Mouse (Mus musculus) lung, embryonic 16.5 days (tissue): ENCODE measurements around the gene Pbx3. TPM values are rescaled to one million over a fixed set of nuclear protein-coding genes. Genes with fewer than 3 reads are reported as not detected.

ENCODE experiments used
- ATAC-seq: fragments of 200-750 bp; cut with Nextera tagmentation; 2 replicates; pipeline ENCODE4 v1.8.0; 2017; ENCODE audit warnings: low read depth, mild to moderate bottlenecking, moderate library complexity
- H3K27ac ChIP-seq: fragments of 300-500 bp; sonication (generic); 2 replicates; pipeline ENCODE4 v1.5.1; 2014; ENCODE audit warnings: mild to moderate bottlenecking, control low read depth, low read length
- H3K27me3 ChIP-seq: fragments of 300-500 bp; sonication (generic); 2 replicates; pipeline ENCODE4 v1.6.1; 2014; ENCODE audit warnings: low read depth, low read length, mixed read lengths; ENCODE audit not compliant: control insufficient read depth, insufficient read depth
- H3K36me3 ChIP-seq: fragments of 300-500 bp; sonication (generic); 2 replicates; pipeline ENCODE4 v1.6.1; 2014; ENCODE audit warnings: low read length; ENCODE audit not compliant: control insufficient read depth, insufficient read depth
- H3K4me1 ChIP-seq: fragments of 300-500 bp; sonication (generic); replicated peaks from 2 replicates; pipeline ENCODE4 v1.6.1; 2014; ENCODE audit warnings: low read length, mixed read lengths; ENCODE audit not compliant: control insufficient read depth, insufficient read depth
- H3K4me2 ChIP-seq: fragments of 300-500 bp; sonication (generic); 2 replicates; pipeline ENCODE4 v1.6.1; 2014; ENCODE audit warnings: low read depth, low read length, control low read depth
- H3K4me3 ChIP-seq: fragments of 300-500 bp; sonication (generic); 2 replicates; pipeline ENCODE4 v1.5.1; 2014; ENCODE audit warnings: mild to moderate bottlenecking, low read length, control low read depth
- H3K9ac ChIP-seq: fragments of 300-500 bp; sonication (generic); 2 replicates; pipeline ENCODE4 v1.6.1; 2014; ENCODE audit warnings: low read length, control low read depth
- H3K9me3 ChIP-seq: fragments of 300-500 bp; sonication (generic); 2 replicates; pipeline ENCODE4 v1.6.1; 2016; ENCODE audit warnings: low read length; ENCODE audit not compliant: control insufficient read depth
- WGBS: fragments of 180-500 bp; shearing (Covaris S2); extraction: QIAGEN DNeasy Blood & Tissue Kit; methylation state at CpG from one replicate; pipeline ENCODE4 v1.1.7; 2014; 5-methylcytosine and 5-hydroxymethylcytosine counted together
- polyA plus RNA-seq: library from polyadenylated mRNA; unstranded; fragments of >200 nt; fragmentation: Nextera tagmentation; extraction: Ambion mirVana; gene quantifications from 2 replicates; pipeline ENCODE4 v1.2.1, GENCODE M21; 2015

The Pbx3 gene
- polyA plus RNA-seq, 1 experiment from 2014 or later = 25.1 TPM

DNA sequence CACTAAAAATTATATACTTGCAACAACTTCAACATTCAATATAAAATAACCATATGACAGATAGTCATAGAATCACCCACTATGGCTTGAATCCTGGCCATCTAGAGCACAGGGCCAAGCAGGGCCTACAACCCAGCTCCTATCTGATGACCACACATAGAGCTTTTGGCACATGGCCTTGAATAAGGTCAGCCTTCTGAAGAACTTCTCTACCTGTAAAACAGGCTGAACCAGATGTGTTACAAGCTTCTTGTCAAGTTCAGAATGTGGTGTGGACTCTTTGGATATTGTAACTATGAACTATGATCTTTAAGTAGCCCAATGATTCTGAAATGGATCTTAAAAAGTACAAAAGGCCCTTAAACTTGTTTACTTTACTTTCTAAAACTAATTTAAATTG lies 132.1 kb downstream of the Pbx3 start:
- Histone ChIP-seq H3K9ac (no peak overlapping the region), H3K4me3 (no peak overlapping the region), H3K36me3 (no peaks in the 10 kb centered on the region), H3K27ac (no peak overlapping the region), H3K4me2 (no peak overlapping the region), H3K4me1 (peaks cover under 1% of the 10 kb centered on the region), H3K27me3 (no peaks in the 10 kb centered on the region), H3K9me3 (no peaks in the 10 kb centered on the region)
- ATAC-seq = no peak

DNA sequence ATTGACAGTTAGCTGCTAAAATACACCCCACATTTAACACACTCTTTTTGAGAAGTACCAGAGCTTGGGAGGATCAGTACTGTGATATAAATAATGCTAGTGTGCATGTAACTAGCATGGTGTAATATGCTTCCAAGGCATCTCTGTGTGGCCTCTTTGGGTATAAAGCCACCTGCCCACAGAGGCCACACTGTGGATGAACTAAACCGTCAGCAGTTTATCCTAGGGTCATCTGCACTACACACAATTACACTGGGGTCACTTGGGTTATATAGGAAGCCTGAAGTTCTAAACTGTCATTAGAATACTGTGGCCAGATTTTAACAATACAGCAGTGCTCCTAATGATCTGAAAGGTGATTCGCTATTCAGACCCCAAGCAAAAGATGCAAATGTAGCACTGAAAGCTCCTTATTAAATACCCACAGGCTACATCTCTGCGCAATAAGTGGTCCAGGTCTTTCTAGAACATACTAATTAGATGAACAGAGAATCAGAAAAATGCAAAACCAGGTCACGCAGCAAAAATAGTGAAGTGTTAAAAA lies 133.6 kb downstream of the Pbx3 start:
- Histone ChIP-seq H3K4me3 (no peak overlapping the region), H3K27ac (no peak overlapping the region), H3K36me3 (no peaks in the 10 kb centered on the region), H3K27me3 (no peaks in the 10 kb centered on the region), H3K4me1 (peaks cover 9% of the 10 kb centered on the region), H3K4me2 (no peak overlapping the region), H3K9ac (no peak overlapping the region), H3K9me3 (no peaks in the 10 kb centered on the region)
- WGBS = 83% methylated on average over 4 of the region's 4 CpGs
- no peak for ATAC-seq

DNA sequence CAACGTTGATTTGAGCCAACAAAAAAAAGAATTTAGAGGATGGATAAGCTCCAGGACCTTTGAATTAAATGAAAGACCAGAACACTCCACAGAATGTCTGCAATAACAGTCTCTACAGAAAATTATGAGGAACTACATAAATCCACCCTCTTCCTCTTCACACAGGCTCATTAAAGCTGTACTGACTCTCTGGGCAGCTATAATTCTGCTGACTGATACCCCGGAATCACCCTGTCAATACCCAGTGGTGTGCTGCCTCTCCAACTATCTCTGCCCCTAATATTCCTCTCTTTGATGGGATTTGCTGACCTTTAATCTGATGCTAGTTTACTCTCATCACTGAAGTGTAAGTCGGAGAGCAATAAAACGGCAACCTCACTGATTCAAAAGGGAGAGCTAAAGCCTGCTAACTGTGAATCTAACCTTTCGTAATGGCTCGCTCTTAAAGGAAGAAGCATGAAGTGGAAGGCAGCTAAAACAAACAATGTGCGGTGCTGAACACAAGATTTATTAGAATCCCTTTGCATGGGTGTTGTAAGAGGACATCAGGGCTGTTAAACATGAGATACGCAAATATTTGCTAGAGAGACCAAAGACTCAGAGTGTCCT lies 137.4 kb downstream of the Pbx3 start:
- H3K9me3 ChIP-seq = no peaks in the 10 kb centered on the region
- H3K4me1 ChIP-seq = peaks cover 25% of the 10 kb centered on the region
- no peaks in the 10 kb centered on the region for H3K36me3 ChIP-seq
- ATAC-seq = no peak
- no peak overlapping the region for H3K4me3 ChIP-seq
- no peaks in the 10 kb centered on the region for H3K27me3 ChIP-seq
- no peak overlapping the region for H3K9ac ChIP-seq
- no peak overlapping the region for H3K4me2 ChIP-seq
- no peak overlapping the region for H3K27ac ChIP-seq
- 24% methylated on average over 8 of the region's 8 CpGs for WGBS

GRCm38 (mm10) chr2:34234274-34234673 lies 138.7 kb downstream of the Pbx3 start:
- Histone ChIP-seq H3K4me3 (no peak overlapping the region), H3K9ac (no peak overlapping the region), H3K4me1 (peaks cover 30% of the 10 kb centered on the region), H3K4me2 (no peak overlapping the region), H3K36me3 (no peaks in the 10 kb centered on the region), H3K9me3 (no peaks in the 10 kb centered on the region), H3K27me3 (no peaks in the 10 kb centered on the region), H3K27ac (no peak overlapping the region)
- WGBS = 30% methylated on average over 1 of the region's 1 CpGs
- no peak for ATAC-seq

GRCm38 (mm10) chr2:34233271-34233670 lies 139.7 kb downstream of the Pbx3 start:
- H3K36me3 ChIP-seq = no peaks in the 10 kb centered on the region
- no peak overlapping the region for H3K9ac ChIP-seq
- 88% methylated on average over 5 of the region's 5 CpGs for WGBS
- no peak overlapping the region for H3K4me3 ChIP-seq
- H3K9me3 ChIP-seq = no peaks in the 10 kb centered on the region
- peaks cover 30% of the 10 kb centered on the region for H3K4me1 ChIP-seq
- no peak overlapping the region for H3K27ac ChIP-seq
- ATAC-seq = no peak
- H3K4me2 ChIP-seq = no peak overlapping the region
- no peaks in the 10 kb centered on the region for H3K27me3 ChIP-seq

- Histone ChIP-seq H3K27me3 (no peaks in the 10 kb centered on the region), H3K36me3 (peaks cover 2% of the 10 kb centered on the region; the same call in 1 of the 2 replicates), H3K27ac (no peak overlapping the region), H3K9me3 (no peaks in the 10 kb centered on the region), H3K4me1 (peaks cover 15% of the 10 kb centered on the region), H3K4me3 (no peak overlapping the region), H3K9ac (no peak overlapping the region), H3K4me2 (no peak overlapping the region)
- no peak for ATAC-seq
- 83% methylated on average over 4 of the region's 4 CpGs for WGBS
Observed at GRCm38 (mm10) chr2:34227688-34228087, 145.3 kb downstream of the Pbx3 start.

DNA sequence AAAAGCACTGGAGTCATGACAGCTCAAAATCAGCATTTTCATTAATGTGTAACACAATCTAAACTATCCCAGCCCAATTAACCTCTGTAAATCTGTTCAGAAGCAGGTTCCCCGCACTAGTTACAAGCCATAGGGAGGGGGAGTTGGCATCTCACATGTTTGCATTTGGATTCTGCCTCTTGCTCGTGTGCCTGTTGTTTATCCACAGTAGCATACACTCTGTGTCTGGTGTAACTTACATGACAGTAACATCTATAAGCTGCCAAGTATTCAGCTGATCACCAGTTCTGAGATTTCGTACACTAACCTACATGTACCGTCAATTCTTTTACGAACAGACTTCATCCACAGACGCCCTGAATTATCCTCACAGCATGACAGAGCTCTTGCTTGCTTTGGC lies 147.5 kb downstream of the Pbx3 start:
- ATAC-seq = no peak
- no peak overlapping the region for H3K27ac ChIP-seq
- 42% methylated on average over 6 of the region's 6 CpGs for WGBS

DNA sequence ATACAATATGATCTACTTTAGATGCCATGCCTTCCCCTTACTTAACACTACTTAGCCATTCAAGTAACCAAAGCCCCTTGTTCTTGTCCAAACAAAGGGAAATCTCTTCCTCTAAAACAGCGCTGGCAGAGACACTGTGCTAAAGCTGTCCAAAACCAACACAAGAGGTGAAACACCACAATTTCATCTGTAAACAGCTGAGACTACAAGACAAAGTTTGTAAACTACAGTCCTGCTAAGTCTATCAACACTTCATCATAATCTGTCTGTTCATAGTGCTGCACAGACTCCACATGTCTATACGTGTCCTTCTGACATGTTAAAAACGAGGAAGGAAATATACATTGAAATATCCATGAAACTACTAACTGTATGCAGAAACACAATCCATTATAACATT lies 151.5 kb downstream of the Pbx3 start:
- H3K9ac ChIP-seq = no peak overlapping the region
- no peaks in the 10 kb centered on the region for H3K9me3 ChIP-seq
- peaks cover 2% of the 10 kb centered on the region; the same call in 1 of the 2 replicates for H3K36me3 ChIP-seq
- H3K4me2 ChIP-seq = no peak overlapping the region
- no peak overlapping the region for H3K27ac ChIP-seq
- no peaks in the 10 kb centered on the region for H3K4me1 ChIP-seq
- no peaks in the 10 kb centered on the region for H3K27me3 ChIP-seq
- H3K4me3 ChIP-seq = no peak overlapping the region
- ATAC-seq = peak; percentile 57; the same call in 1 of the 2 replicates
- 51% methylated on average over 3 of the region's 3 CpGs for WGBS

More for the DNA sequence above, 147.5 kb downstream of the Pbx3 start:
- Histone ChIP-seq H3K36me3 (peaks cover 2% of the 10 kb centered on the region; the same call in 1 of the 2 replicates), H3K4me1 (peaks cover 4% of the 10 kb centered on the region; the same call in 1 of the 2 replicates), H3K9me3 (no peaks in the 10 kb centered on the region), H3K4me3 (no peak overlapping the region), H3K9ac (no peak overlapping the region), H3K4me2 (no peak overlapping the region), H3K27me3 (no peaks in the 10 kb centered on the region)

DNA sequence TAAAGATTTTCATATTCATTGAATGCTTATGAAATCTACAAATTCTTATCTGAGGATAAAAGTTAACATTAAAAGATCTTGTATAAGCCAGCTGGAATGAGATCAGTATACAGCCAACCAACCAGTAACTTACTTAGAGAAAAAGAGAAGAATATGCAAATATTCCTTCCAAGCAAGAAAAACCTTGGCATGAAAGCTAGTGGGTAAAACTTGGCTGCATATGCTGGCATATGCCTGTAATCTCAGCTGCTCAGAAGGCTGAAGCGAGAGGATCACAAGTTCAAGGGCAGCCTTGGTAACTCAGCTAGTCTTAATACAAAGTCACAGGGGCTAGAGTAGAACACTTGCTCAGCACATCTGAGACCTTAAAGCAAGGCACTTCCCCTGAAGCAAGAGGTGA lies 153.8 kb downstream of the Pbx3 start:
- ATAC-seq = no peak
- no peaks in the 10 kb centered on the region for H3K4me1 ChIP-seq
- 97% methylated on average over 1 of the region's 1 CpGs for WGBS

More for the DNA sequence above, 153.8 kb downstream of the Pbx3 start:
- Histone ChIP-seq H3K4me3 (no peak overlapping the region), H3K4me2 (no peak overlapping the region), H3K27me3 (no peaks in the 10 kb centered on the region), H3K9me3 (no peaks in the 10 kb centered on the region), H3K9ac (no peak overlapping the region), H3K27ac (no peak overlapping the region), H3K36me3 (peaks cover 2% of the 10 kb centered on the region; the same call in 1 of the 2 replicates)
